Mouse (Mus musculus) layer of hippocampus, adult 9-11 months (tissue): Measurements from ENCODE around the gene Sox5.

Experiments
- DNase-seq: peaks from one replicate; pipeline ENCODE4 v3.0.0; 2022

Sox5 gene

DNA sequence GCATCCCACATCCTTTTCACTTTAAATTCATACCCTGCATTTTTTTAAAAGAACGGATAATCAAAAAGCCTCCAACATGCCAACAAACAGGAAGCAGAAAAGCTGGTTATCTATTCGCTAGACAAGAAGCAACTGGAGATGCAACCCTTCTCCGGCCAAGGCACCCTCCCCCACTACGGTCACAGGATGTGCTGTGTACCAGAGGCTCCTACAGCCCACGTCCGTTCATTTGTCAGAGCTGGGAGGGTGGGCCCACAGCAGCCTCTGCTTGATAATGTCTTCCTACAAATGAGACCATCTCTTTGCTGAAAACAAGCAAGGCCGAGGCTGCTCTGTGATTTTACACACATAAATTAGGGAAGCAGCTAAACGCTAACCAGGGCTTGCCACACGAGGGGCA is 69.9 kb downstream of the Sox5 start:
- no peak for DNase-seq

DNA sequence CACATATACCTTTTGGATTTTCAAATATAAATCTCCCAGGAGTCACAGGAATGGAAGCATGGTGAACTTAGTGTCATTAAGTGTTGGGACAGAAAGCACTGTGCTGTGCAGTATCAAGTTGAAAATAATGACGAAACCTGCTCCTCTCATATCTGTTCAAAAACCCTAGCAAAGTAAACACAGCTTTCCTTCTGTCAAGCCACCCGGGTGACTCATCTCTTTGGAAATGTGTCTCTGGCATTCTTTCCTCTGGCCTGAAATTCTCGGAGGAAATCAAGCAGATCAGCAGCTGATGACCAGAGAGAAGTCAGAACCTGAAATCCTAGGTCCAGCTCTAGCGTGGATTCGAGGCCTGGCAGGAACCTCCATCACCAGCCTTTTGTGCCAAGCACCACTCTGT is 71.0 kb downstream of the Sox5 start:
- no peak for DNase-seq

DNA sequence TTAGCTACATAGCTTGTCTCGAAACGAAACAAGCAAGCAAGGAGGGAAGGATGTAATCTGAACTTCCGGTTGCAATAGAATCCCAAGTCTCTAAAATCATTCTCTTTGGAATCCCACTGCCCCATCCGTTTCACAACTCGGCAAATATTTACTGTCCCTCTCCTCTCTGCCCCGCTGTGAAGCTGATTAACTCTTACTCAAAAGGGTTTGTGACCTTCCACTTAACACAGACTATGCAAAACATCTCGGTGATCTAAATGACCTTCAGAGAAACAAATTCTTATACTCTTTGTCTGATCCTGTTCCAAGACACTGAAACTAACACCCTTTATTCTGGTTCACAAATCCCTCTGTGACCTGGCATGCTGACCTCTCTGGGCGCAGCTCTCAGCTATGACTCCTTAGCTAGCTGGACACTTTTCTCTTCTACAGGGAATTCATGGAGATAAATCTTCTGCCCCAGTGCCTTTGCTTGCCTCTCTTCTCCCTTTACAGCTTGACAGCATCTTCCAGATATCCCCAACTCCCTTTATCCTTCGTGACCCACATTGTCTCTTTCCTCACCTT is 72.1 kb downstream of the Sox5 start:
- DNase-seq: no peak

DNA sequence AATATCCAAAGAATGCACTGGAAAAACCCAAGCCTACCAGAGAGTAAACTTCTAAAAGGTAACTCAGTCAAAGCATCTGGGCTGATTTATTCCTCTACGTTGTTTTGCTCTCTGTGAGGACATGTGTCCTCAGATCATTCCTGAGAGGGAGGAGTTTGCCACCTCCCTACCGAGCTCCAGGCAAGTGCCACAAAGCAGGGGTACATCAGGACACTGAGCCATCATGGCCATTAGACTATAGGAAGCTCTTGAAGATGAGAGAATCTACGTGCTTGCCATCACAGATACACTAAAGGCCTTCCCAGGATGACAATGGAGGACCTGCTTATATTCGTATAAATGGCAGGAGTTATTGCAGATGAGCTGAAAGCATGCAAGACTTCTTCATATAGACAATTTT is 73.4 kb downstream of the Sox5 start:
- no peak for DNase-seq

DNA sequence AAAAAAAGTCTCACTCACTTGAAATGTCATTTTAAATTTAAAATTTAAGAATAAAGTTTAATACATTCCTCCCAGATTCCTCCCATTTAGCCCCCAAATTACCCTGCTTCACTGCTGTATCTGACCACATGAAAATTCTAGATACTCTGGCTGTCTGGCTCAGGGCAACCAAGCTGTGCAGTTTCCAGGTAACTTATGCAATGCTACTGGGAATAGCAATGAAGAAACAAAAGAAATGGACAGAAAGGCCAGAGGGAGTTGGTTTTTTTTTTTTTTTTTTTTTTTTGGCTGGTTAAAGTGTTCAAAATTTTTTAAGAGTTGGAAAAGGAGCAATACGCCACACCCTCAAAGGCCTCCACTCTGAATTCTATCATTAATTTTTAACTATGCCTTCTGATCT is 73.8 kb downstream of the Sox5 start:
- DNase-seq: no peak

DNA sequence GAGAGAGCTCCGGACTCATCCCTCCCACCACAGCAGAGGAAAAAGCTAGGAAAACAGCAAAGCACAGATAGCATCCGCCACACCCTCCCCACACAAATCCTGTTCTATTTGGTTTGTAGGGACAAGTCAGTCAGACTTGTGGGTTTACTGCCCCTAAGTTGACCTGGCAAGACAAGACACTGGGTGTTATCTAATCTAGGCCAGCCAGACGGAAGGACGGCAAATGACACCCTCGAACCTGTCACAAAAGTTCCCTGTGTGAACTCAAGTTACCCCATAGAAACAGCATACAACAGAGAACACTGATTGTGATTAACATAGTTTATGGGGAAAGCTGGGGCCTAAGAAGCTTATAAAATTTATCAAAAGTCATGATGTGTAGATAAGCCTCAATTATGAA is 76.8 kb downstream of the Sox5 start:
- no peak for DNase-seq

DNA sequence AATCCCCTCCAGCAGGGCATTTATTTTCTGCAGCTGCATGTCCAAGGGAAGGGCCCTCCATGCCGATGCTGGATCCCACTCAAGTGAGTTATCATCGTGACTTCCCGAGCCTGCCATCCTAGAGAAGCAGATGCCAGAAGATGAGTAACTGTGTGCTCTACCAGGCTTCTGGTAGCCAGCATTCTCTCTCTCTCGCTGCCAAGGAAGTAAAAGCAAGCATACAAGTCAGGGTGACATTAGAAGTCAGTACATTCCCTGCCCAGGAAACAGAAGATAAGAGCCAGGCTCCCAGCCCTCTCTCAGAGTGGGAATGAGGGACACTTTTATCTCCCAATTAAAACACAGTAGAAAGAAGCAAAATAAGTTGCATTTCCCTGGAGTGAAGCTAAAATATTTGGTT is 86.1 kb downstream of the Sox5 start:
- DNase-seq: peak; percentile 26

DNA sequence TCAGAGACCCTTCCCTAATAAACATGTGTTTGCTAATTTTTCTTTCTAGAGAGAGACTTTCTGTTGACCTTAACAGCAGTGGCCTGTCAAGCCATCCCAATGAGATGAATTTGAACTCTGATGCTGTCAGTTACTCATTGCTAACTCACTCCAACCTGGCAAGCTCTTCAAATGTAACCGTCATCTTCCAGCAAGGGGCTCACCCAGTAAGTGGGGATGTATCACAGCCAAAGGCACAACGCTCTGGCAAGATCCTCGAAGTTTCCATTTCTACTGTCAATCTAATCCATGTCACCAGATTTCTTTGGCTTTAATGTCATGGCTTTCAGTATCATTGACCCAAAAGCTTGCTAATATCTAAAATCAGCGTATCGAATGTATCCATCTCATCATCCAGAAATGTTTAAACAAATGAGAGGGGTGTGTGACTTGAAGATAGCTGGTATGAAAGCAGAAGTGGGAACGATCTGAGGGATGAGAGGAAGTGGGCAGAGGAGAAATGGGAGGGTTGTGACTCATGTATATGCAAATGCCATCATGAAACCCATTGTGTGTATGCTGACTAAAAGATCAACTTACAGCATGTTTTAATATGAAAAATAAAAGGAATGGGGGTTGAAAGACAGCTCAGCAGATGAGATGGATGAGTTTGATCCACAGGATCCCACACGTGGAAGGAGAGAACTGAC is 88.4 kb downstream of the Sox5 start:
- no peak for DNase-seq

DNA sequence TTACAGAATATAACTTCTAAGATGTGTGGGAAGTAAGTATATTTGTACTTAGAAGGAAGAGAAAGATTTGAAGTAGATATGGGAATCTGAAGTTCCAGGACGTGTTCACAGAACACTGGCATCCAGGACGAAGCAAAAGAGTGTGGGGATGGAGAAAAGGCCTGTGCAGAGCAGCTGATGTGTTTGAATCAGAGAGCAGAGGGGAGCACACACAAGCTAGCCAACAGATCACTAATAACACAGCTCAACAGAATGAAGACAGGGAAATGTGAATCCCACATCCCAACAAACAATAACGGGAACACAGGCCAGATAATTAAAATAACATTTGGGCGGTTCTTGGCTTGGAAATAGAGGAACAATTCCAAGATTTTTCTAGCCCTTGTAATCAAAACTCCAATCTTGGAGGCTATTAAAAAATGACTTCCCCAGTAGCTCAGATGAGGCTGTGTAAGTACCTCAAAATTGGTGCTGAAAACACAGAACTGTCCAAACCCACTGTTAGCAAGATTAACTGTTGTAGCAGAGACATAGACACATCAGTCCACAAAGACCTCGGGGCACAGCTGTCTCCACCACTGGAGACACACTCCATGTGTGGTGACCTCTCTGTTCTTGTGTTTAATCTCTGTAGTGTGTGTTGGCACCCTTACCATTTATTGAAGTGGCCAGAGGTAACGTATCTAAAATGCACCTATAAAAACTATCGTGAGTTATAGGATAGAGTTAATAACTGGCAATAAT is 90.3 kb downstream of the Sox5 start:
- DNase-seq: no peak

DNA sequence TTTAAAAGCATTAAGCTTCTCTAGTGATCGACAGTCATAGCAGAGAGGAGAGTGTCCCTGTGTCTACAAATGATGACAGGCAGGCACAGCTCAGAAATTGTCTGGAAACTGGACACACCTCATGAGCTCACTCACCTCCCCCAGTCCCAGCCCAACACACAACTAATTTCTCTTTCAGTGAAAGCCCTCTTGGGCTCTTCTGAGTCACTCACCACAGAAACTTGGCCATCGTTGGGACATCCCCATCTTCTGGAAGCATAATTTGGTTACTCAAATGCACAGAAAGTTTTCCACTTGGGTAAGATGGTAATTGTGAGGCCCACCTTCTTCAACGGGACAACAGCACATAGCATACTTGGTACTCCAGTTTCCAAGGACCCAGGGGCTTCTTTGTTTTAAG is 92.7 kb downstream of the Sox5 start:
- no peak for DNase-seq

DNA sequence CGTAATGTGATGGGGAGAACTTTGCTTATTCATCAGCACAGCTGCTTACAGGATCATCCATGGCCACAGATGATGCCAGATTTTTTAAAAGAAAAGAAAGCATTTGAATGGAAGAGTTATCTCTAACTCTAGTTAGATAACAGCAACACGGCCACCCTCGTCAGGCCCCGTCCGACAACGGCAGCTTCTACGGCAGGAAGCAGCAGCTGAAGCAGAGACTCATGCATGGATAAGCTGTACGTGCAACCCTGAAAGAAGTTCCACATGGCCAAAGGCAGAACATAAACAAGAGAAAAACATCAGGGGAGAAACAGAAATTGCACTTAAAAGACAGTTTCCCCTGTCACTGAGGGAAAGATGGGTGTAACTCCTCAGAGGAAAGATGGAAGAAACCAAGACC is 94.1 kb downstream of the Sox5 start:
- DNase-seq: no peak

DNA sequence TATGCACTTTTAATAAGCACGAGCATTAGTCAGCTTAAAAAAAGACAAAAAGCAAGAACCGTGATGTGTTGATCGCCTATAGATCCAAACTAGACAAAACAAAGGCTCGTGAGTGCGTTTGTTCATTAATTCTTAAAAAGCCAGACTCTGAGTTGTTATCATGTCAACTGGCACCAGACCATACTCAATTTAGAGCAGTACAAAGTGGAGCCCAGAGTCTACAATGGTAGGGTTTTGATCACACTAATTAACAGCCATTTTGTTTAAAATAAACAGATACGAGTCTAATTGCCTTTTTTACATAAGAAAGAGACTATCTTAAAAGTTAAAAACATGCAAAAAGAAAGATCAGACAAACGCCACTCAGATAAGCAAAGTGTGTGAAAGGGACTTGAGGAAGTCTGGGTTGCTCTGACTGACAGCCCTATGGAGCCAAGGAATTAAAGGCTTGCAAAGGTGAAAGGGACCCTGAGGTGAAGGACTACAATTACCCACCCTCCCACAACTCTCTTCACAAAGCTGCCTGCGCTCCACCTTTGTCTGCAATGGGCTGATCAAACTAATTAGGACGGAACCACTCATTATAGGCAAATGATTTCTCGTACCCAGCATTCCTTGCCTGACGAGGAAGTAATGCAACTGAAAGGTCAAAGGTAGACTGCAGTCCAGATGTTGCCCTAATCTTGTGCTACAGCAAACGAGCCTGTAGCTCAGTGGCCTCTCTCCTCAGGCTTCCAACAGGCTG is 100.6 kb downstream of the Sox5 start:
- no peak for DNase-seq

DNA sequence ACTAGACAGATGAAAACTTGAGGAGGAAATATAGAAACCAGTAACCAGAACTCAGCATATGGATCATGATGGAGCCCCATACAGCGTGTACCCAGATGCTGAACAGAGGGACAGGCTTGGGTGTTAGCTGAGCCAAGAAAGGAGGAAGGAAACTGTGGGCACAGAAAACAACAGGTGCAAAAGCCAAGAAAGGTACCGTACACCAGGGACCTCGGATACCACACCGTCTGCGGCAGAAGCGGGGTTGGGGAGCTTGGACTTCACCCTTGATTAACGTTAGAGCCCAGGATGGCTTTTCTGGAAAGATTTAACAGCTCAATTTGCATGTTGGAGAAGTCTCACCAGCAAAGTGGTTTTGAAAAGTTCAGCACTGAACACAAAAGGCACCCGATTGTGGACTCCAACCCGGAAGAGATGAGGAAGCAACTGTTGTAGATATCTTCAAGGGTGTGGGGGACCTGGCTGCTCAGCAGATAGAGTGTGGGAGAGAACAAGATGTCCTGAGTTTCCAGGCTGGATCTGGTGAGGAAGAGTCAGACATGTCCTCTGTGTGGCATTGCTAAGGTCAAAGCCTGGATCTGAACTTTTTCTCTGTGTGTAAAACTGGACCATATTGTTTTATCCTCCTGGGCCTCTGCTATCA is 104.2 kb downstream of the Sox5 start:
- no peak for DNase-seq

DNA sequence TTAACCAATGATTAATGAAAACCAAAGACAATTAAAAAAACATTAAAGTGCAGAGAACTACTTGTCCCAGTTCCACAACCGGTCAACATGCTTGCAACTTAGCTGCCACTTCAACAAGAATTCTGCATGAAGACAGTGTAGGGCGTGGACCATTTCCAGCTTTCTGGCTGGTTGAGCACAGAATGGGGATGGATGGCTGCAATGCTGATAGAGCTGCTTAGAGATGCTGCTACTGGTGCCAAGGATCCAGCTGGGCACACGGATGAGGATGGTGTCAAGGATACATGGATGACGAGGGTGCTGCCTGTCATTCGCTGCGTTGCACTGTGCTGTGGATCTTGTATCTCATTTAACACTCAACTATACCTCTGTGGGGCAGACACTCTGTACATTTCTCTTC is 106.7 kb downstream of the Sox5 start:
- DNase-seq: no peak

DNA sequence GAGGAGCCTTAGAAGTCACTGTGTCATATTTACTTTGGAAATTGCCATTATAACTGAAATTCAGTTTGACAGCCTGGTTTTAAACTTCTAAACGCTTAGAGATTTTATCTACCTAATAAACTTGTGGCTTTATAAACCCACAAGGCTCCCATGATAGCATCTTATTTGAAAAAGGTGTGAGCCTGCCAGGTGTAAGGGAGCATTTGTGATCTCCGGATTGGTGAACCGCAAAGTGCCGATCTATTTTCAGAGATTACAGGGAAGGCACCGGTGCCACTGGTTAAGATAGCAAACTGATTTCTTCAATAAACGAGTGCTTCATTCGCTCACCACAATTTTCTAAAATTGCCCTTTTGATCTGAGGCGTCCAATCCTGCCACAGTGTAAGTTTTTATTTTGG is 107.9 kb downstream of the Sox5 start:
- DNase-seq: no peak

DNA sequence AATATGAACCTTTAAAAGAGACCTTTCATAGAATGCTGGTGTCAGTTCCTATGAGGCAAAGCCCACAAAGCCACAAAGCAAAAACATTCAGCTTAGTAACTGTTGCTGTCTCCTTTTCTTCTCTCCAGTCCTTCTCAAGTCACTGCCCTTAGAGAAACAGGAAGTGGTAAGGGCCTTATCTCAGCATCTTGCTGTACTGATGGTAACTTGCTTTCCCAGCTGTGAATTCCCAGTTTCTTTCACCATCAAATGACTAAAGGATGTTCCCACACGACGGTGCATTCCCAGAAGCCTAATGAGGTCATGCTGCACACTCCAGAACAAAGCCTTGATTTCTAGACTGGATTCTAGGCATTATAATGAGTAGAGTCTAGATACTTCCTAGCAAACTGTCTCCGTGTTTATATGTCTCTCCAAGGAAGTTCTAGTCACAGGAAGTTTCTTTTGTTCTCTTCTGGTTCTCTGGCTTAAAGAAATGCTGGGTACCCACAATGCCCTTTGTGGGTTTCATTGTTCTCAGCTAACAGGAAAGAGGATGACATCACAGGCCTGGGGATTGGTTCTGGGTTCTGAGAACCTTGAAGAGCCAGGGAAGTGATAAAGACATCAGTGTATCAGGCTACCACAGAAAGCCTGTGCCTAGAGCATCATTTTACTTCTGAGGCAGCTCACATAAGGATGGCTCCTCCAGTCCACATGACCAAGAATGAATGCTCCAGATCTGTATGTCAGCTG is 111.2 kb downstream of the Sox5 start:
- no peak for DNase-seq

DNA sequence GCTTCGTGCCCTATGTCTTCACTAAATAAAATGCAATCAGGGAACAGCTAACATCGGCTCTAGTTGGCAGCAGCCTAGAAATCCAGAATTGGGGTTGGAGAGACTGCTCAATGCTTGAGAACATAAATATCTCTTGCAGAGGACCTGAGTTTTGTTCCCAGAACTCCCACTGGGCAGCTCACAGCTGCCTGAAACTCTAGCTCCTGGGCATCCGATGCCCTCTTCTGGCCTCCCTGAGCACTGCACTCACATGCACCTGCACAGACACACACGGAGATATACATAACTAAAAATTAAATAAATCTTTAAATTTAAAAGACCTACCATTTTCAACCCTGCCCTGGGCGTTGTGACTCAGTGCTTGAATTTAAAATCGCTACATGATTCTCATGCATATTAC is 115.2 kb downstream of the Sox5 start:
- no peak for DNase-seq

DNA sequence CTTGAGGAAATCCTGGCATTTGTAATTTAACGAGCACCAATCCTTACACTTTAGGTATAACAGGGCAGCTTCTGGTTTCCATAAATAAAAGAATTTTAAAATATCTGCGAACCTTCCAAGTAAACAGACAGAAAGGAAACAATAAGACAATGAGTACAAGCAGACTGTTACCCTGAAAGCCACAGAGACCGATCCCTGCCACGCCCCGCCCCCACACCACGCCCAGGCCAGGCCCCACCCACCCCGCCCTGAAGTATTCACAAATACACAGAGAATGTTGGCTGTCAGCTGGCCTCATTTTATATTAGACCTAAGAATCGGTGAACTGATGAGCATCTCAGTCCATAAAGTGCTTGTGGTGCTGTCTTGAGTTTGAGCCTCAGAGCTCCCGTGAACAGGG is 117.0 kb downstream of the Sox5 start:
- no peak for DNase-seq

DNA sequence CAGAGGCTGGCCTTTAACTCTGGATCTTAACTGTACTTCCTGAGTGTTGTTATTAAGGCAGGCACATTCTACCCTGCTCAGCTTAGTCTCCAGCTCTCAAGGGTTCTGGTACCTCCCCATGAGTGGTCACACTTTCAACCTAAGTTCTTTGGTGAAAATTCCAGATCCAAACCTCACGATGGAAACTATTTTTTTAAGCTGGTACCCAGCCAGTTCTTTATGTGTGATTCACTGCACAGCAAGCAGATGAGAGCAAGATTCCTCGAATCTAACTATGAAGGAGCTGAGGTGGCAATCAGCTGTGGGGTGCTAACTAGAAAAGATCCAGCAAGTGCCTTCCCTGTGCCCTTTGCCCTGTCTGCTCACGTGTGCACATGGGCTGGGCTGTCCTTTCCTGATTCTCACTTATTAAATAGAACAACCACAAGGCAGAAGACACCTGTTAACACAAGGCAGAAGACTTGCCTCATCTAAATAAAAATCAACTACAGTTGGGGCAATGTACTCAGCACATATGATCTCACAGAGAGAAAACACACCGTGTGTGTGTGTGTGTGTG is 118.2 kb downstream of the Sox5 start:
- DNase-seq: no peak

DNA sequence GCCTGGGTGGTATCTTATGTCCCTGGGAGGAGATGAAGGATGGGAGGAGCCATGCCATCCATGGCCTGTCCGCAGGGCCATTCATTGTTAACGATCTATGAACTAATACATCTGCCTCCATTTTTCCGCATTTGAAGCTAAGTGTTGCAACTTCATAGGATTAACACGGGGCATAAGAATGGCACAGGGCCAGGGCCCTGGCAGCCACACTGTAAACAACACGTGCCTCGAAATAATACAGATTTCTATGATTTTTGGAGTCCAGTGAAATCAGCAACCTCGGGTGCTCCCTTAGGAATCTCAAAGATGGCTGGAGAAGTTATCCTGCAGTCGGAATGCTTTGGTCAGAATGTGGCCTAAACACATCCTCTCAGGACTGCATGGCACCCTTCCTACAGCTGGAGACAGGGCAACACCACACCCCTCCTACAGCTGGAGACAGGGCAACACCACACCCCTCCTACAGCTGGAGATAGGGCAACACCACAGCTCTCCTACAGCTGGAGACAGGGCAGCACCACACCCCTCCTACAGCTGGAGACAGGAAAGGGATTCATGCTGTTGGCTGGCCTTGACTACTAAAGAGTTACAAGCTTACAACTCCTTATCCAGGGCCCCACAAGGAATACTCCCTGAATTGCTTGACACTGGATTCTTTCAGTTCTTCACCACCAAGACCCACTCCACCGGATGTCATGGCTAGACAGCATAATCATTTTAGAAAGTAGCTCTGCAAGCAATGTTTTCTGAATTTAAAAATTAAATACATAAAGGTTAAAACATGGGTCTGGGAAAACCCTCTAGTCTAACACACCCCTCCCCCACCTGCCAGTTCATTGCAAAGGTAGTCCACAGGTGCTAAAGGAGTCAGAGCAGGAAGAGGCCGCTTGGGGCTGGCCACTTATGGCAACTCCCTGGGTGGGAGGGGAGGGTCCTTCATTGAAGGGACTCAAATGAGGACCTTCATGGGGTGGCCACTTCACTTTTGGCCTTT is 122.4 kb downstream of the Sox5 start:
- no peak for DNase-seq

DNA sequence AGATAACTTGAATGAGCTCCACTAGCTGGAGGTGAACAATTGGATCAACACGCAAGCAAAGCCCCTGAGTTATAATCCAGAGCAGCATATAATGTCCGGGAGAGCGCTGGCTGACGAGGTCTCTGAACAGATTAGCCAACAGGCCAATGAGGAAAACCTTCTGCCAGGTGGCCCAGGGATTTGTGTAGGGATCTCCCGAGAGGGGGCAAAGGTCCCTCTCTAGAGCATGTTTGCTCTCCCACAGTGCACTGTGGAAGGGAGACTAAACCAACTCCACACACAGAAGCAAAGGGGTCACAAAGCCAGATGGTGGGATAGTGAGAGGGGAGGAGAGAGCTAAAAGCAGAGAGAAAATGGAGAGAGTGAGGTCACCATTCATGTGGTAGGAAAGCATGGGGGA is 128.9 kb downstream of the Sox5 start:
- no peak for DNase-seq
